ENCODE assay signal across 13 mouse cellular contexts in the genomic region with DNA sequence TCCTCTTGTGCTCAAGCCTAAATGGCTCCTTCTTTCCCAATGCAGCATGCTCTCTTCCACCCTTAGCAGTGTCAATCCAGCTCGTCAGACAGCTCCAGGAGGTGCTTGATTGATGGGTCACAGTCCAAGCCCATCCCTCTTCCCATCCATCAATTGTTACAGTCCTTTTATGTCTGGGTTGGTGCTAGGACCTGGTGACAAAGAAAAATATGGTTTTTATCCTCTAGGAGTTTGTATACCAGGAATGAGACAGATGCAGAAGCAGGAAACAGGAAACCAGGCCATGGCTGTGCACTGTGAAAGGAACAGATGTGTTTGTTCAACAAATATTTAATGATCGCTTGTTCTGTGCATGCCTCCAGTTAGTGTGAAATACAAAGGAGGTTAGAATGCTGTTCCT. TPM values are rescaled to one million over a fixed set of nuclear protein-coding genes. Genes with fewer than 3 reads are reported as not detected.
DNase-seq lines count a peak whose midpoint lies in the region; ATAC-seq and TF ChIP-seq lines count a peak whose summit lies in the region.
"Had no signal": no experiment of that assay in that cellular context is flagged by ENCODE, and none has a peak within 500 bp of the region (broad histone marks: within the 10 kb centered on the region; RNA-seq: fewer than 3 reads in every experiment).

No protein-coding gene starts in this region.

- H3K36me3 ChIP-seq in forebrain, embryonic 13.5 days (ENCODE audit: poor library complexity, severe bottlenecking), result no peaks in the 10 kb centered on the region
- no peaks in the 10 kb centered on the region for H3K36me3 ChIP-seq in forebrain, embryonic 10.5 days (replicated peaks)
- no peaks in the 10 kb centered on the region for H3K36me3 ChIP-seq in lung, postnatal 0 days (ENCODE audit: insufficient read depth, low read length)
- H3K36me3 ChIP-seq in intestine, embryonic 16.5 days (ENCODE audit: control insufficient read depth, insufficient read depth, low read length), result no peaks in the 10 kb centered on the region
- no peaks in the 10 kb centered on the region for H3K36me3 ChIP-seq in neural tube, embryonic 15.5 days
- H3K36me3 ChIP-seq: liver, embryonic 13.5 days had no signal

- no peak overlapping the region for H3K4me2 ChIP-seq in forebrain, embryonic 13.5 days
- no peak overlapping the region for H3K4me2 ChIP-seq in lung, postnatal 0 days (replicated peaks; ENCODE audit: low read depth, low read length)
- H3K4me2 ChIP-seq in intestine, embryonic 16.5 days (ENCODE audit: low read depth, low read length), result no peak overlapping the region
- no peak overlapping the region for H3K4me2 ChIP-seq in neural tube, embryonic 15.5 days
- H3K4me2 ChIP-seq: liver, embryonic 13.5 days had no signal

- H3K27me3 ChIP-seq in forebrain, embryonic 13.5 days, result no peaks in the 10 kb centered on the region
- no peaks in the 10 kb centered on the region for H3K27me3 ChIP-seq in forebrain, embryonic 10.5 days (ENCODE audit: poor library complexity, severe bottlenecking)
- no peaks in the 10 kb centered on the region for H3K27me3 ChIP-seq in lung, postnatal 0 days (replicated peaks; ENCODE audit: insufficient read depth, low read length)
- H3K27me3 ChIP-seq in intestine, embryonic 16.5 days (replicated peaks; ENCODE audit: control insufficient read depth, insufficient read depth, low read length), result no peaks in the 10 kb centered on the region
- no peaks in the 10 kb centered on the region for H3K27me3 ChIP-seq in neural tube, embryonic 15.5 days (replicated peaks)
- H3K27me3 ChIP-seq: liver, embryonic 13.5 days had no signal

- DNase-seq in forebrain, embryonic 10.5 days (ENCODE audit: extremely low spot score, low spot score), result no peak
- no peak for DNase-seq in lung, postnatal 0 days (ENCODE audit: low spot score)
- DNase-seq in lung, adult 2 months, result no peak
- DNase-seq in right cerebral cortex, adult 2 months (ENCODE audit: low spot score in 2 of 2), result no peak
- DNase-seq in cerebellum, postnatal 10 days, result no peak
- DNase-seq: gastrocnemius, postnatal 10 days; heart, postnatal 4 days; liver, embryonic 13.5 days had no signal

- WGBS in forebrain, embryonic 13.5 days, result 71% methylated on average over 2 of the region's 2 CpGs
- 75% methylated on average over 2 of the region's 2 CpGs for WGBS in forebrain, embryonic 10.5 days
- WGBS in lung, postnatal 0 days, result 15% methylated on average over 2 of the region's 2 CpGs
- WGBS in lung, adult 2 months, result 19% methylated on average over 2 of the region's 2 CpGs
- 28% methylated on average over 2 of the region's 2 CpGs for WGBS in intestine, embryonic 16.5 days
- WGBS in neural tube, embryonic 15.5 days, result 55% methylated on average over 2 of the region's 2 CpGs

- no peaks in the 10 kb centered on the region for H3K4me1 ChIP-seq in forebrain, embryonic 13.5 days
- peaks cover 15% of the 10 kb centered on the region for H3K4me1 ChIP-seq in forebrain, embryonic 10.5 days
- no peaks in the 10 kb centered on the region for H3K4me1 ChIP-seq in lung, postnatal 0 days (ENCODE audit: insufficient read depth, low read depth, low read length)
- no peaks in the 10 kb centered on the region; the same call in 1 of the 2 replicates for H3K4me1 ChIP-seq in lung, adult 2 months (ENCODE audit: control insufficient read depth, insufficient read depth, low read length)
- peaks cover 11% of the 10 kb centered on the region for H3K4me1 ChIP-seq in intestine, embryonic 16.5 days (ENCODE audit: control insufficient read depth, insufficient read depth, low read length)
- peaks cover 8% of the 10 kb centered on the region for H3K4me1 ChIP-seq in neural tube, embryonic 15.5 days

- H3K9ac ChIP-seq in forebrain, embryonic 13.5 days, result no peak overlapping the region
- H3K9ac ChIP-seq in lung, postnatal 0 days (replicated peaks; ENCODE audit: low read depth), result no peak overlapping the region
- no peak overlapping the region for H3K9ac ChIP-seq in intestine, embryonic 16.5 days (ENCODE audit: low read depth, low read length)
- no peak overlapping the region; the same call in 1 of the 2 replicates for H3K9ac ChIP-seq in neural tube, embryonic 15.5 days (replicated peaks)
- H3K9ac ChIP-seq: liver, embryonic 13.5 days had no signal

- no peak for TF ChIP-seq POLR2A in lung, adult 2 months (IDR thresholded peaks at IDR 0.05; ENCODE audit: borderline replicate concordance, extremely low read depth, low read depth, low read length)

- no peak for TF ChIP-seq EP300 in lung, postnatal 0 days (IDR thresholded peaks at IDR 0.05)

- H3K27ac ChIP-seq in forebrain, embryonic 13.5 days, result no peak overlapping the region
- no peak overlapping the region for H3K27ac ChIP-seq in forebrain, embryonic 10.5 days
- no peak overlapping the region for H3K27ac ChIP-seq in lung, postnatal 0 days (ENCODE audit: low read length)
- peak overlapping the region; percentile 69 for H3K27ac ChIP-seq in intestine, embryonic 16.5 days (ENCODE audit: low read length)
- H3K27ac ChIP-seq in neural tube, embryonic 15.5 days (replicated peaks), result peak overlapping the region; percentile 68
- H3K27ac ChIP-seq: liver, embryonic 13.5 days had no signal

- no peak overlapping the region for H3K4me3 ChIP-seq in forebrain, embryonic 13.5 days
- H3K4me3 ChIP-seq in forebrain, embryonic 10.5 days, result no peak overlapping the region
- H3K4me3 ChIP-seq in lung, postnatal 0 days (ENCODE audit: low read depth, low read length), result no peak overlapping the region
- H3K4me3 ChIP-seq in lung, adult 2 months (replicated peaks; ENCODE audit: extremely low read depth, low read depth, low read length), result no peak overlapping the region
- H3K4me3 ChIP-seq in intestine, embryonic 16.5 days (ENCODE audit: low read length), result no peak overlapping the region
- no peak overlapping the region for H3K4me3 ChIP-seq in neural tube, embryonic 15.5 days (replicated peaks)
- H3K4me3 ChIP-seq: liver, embryonic 13.5 days; myocyte had no signal

- no peaks in the 10 kb centered on the region for H3K9me3 ChIP-seq in forebrain, embryonic 13.5 days (replicated peaks)
- no peaks in the 10 kb centered on the region for H3K9me3 ChIP-seq in forebrain, embryonic 10.5 days
- H3K9me3 ChIP-seq in lung, postnatal 0 days (ENCODE audit: low read length), result no peaks in the 10 kb centered on the region
- no peaks in the 10 kb centered on the region for H3K9me3 ChIP-seq in intestine, embryonic 16.5 days (ENCODE audit: control insufficient read depth, low read length)
- H3K9me3 ChIP-seq in neural tube, embryonic 15.5 days (replicated peaks), result no peaks in the 10 kb centered on the region
- H3K9me3 ChIP-seq: liver, embryonic 13.5 days had no signal

- TF ChIP-seq CTCF in lung, postnatal 0 days (IDR thresholded peaks at IDR 0.05), result no peak
- TF ChIP-seq CTCF in lung, adult 2 months (IDR thresholded peaks at IDR 0.05; ENCODE audit: insufficient read depth, low read length), result no peak

- ATAC-seq in forebrain, embryonic 13.5 days, result peak; percentile 31
- ATAC-seq in lung, postnatal 0 days, result peak; percentile 43; the same call in 1 of the 2 replicates
- ATAC-seq in intestine, embryonic 16.5 days, result peak; percentile 77
- peak; percentile 78 for ATAC-seq in neural tube, embryonic 15.5 days (ENCODE audit: low FRiP score)

RNA-seq across cellular contexts. Expression of a gene that starts 4.4 kb away (rescaled TPM):
- not detected in 2 replicates for polyA plus RNA-seq in forebrain, embryonic 13.5 days (2015; fragmentation: Nextera tagmentation; extraction: Ambion mirVana)
- not detected in 2 replicates for polyA plus RNA-seq in forebrain, embryonic 10.5 days (2016; fragmentation: Nextera tagmentation; extraction: Ambion mirVana)
- 0.81 and 0.89 TPM in 2 replicates for polyA plus RNA-seq in lung, postnatal 0 days (2015; fragmentation: Nextera tagmentation; extraction: Ambion mirVana)
- 1.3 and 2.2 TPM in 2 replicates for polyA plus RNA-seq in lung, adult 2 months (2012; rRNA removed)
- polyA plus RNA-seq in intestine, embryonic 16.5 days (2015; fragmentation: Nextera tagmentation; extraction: Ambion mirVana), result 0.29 and 0.33 TPM in 2 replicates
- polyA plus RNA-seq in neural tube, embryonic 15.5 days (2015; fragmentation: Nextera tagmentation; extraction: Ambion mirVana), result 0.11 TPM in 1 of 2 replicates, not detected in the other
- polyA plus RNA-seq: embryonic facial prominence, embryonic 11.5 days; liver, embryonic 13.5 days had no signal

Comparison
In these comparisons a context has a peak if more than half of its experiments do, and no peak if none do; other contexts are left out.
1. H3K27ac ChIP-seq: peak in intestine, embryonic 16.5 days (single experiment) and neural tube, embryonic 15.5 days (single experiment); none in forebrain, embryonic 13.5 days (single experiment), forebrain, embryonic 10.5 days (single experiment) and lung, postnatal 0 days (single experiment).
2. Peak in every context shown above with its lines, with median percentiles within 50 percentile points of each other: ATAC-seq.